Mouse (Mus musculus): Measurements from ENCODE around the gene Ap5z1. TPM values are rescaled to one million over a fixed set of nuclear protein-coding genes. Genes with fewer than 3 reads are reported as not detected.

The Ap5z1 gene
- polyA plus RNA-seq, 1 experiment from 2014 or later: 6.0 TPM

DNA sequence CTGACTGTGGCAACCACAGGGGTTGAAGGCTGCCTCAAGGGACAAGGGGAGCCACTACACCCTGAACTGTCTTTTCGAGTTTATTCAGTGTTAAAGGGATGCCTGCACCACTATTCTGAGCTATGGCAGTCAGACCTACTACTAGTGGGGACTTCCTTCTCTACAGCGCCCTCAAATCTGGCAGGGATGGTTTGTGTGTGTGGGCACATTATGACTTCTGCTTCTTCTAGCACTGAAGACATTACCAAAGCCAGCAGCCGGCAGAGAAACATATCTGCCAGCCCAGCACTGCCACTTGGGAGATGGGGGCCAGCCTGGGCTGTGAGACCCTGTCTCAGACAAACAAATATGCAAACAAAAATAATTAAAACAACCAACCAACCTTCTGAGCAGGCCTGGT, 40.4 kb downstream of the Ap5z1 start:
- Histone ChIP-seq H3K9ac (ENCODE audit: low read length) (no peak overlapping the region), H3K4me1 (ENCODE audit: control insufficient read depth in 2 of 2, insufficient read depth in 2 of 2, low read length in 2 of 2) (peaks cover 3 to 7% of the 10 kb centered on the region in 2 experiments), H3K9me3 (ENCODE audit: control insufficient read depth, low read length) (no peaks in the 10 kb centered on the region), H3K4me3 (ENCODE audit: control insufficient read depth in 1 of 2, insufficient read depth in 1 of 2, low read depth in 1 of 2, low read length in 2 of 2) (no peak overlapping the region), H3K36me3 (ENCODE audit: control insufficient read depth, insufficient read depth, low read length) (no peaks in the 10 kb centered on the region), H3K27ac (replicated peaks in 1 of 2; ENCODE audit: control insufficient read depth in 1 of 2, insufficient read depth in 1 of 2, low read depth in 2 of 2, low read length in 2 of 2) (no peak overlapping the region), H3K4me2 (ENCODE audit: low read length) (no peak overlapping the region), H3K27me3 (ENCODE audit: control insufficient read depth, insufficient read depth, low read length) (no peaks in the 10 kb centered on the region)
- 89% methylated on average over 3 of the region's 3 CpGs for WGBS
- ATAC-seq (ENCODE audit: insufficient number of reproducible peaks, insufficient read depth, low FRiP score, low read depth): no peak

DNA sequence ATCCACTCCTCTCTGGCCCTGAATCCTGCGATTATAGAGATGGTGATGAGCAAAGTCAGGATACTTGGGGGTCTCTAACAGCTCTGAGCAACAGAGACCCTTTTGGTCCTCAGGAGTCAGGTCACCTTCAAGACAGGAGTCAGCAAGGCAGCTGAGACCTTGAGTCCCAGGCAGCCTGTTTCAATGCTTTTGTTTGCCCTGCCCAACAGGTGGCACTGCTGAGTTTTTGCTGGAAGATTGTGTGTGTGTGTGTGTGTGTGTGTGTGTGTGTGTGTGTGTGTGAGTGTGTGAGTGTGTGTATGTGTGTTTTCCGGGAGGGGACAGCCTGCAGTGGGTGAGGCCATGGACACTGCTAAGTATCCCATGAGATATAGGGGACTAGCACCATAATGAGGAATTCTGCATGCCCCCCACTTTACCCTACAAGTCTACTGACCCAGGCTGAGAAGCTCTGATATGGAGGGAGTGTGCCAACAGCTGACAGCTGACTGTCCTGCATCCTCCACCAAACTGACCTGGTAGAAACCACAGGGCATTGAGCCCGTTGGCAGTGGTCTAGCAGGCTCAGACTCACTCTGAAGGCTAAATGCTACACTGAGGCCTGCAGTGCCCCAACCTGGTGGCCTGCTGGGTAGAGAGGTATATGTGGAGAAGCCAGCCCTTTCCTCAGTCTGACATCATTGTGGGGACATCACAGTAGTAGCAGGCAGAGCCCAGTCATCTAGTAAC, 42.1 kb downstream of the Ap5z1 start:
- Histone ChIP-seq H3K9ac (ENCODE audit: low read length) (no peak overlapping the region), H3K4me3 (ENCODE audit: control insufficient read depth in 1 of 2, insufficient read depth in 1 of 2, low read depth in 1 of 2, low read length in 2 of 2) (no peak overlapping the region), H3K4me1 (ENCODE audit: control insufficient read depth in 2 of 2, insufficient read depth in 2 of 2, low read length in 2 of 2) (peaks cover 13 to 18% of the 10 kb centered on the region in 2 experiments), H3K36me3 (ENCODE audit: control insufficient read depth, insufficient read depth, low read length) (no peaks in the 10 kb centered on the region), H3K9me3 (ENCODE audit: control insufficient read depth, low read length) (no peaks in the 10 kb centered on the region), H3K27me3 (ENCODE audit: control insufficient read depth, insufficient read depth, low read length) (no peaks in the 10 kb centered on the region), H3K4me2 (ENCODE audit: low read length) (no peak overlapping the region), H3K27ac (replicated peaks in 1 of 2; ENCODE audit: control insufficient read depth in 1 of 2, insufficient read depth in 1 of 2, low read depth in 2 of 2, low read length in 2 of 2) (no peak overlapping the region)
- no peak for ATAC-seq (ENCODE audit: insufficient number of reproducible peaks, insufficient read depth, low FRiP score, low read depth)
- 63% methylated on average over 3 of the region's 3 CpGs for WGBS

DNA sequence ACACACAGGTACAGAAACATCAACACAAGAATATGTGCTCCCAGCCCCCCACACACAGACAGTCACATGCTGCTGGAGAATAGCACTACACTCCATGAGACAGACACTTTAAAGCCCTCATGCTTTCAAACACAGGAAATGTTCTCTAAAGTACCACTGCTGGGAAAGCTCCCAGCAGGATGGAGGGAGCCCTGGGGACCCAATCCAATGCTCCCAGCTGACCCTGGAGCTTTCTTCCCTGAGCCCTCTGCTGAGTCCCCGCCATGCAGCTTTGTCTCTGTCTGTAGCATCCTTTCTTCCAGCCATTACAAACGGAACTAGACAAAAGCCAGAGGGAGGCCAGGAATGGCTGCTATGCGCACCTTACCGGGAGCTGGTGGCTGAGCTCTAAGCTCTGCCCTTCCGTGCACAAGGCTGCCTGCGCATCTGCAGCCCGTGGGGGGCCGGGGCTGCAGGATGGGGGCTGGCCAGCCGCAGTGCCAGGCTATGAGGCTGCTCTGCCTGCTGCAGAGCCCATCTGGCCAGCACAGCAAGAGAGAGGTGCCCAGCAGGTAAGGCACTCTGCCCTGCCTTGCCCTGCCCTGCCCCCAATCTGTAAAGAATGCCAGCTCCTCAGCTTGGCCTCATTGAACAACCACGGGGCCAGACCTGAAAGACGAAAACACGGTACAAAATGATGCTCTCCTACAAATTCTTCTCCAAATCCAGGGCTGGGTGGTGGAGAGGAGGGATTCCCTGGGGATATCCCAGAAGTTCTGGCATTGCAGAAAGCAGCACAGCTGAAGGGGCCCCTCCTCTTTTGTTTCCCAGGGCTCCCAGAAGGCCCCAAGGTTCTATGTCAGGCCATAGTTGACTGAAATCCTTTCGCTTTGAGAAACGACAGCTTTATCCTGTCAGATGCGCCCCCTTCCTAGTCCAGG, 45.7 kb downstream of the Ap5z1 start:
- H3K4me2 ChIP-seq (ENCODE audit: low read length): peak overlapping the region; percentile 38
- peak overlapping the region; percentile 4; the same call in 1 of the 2 replicates for H3K9ac ChIP-seq (ENCODE audit: low read length)
- H3K36me3 ChIP-seq (ENCODE audit: control insufficient read depth, insufficient read depth, low read length): no peaks in the 10 kb centered on the region
- no peak for ATAC-seq (ENCODE audit: insufficient number of reproducible peaks, insufficient read depth, low FRiP score, low read depth)
- 19% methylated on average over 15 of the region's 15 CpGs for WGBS
- H3K27ac ChIP-seq (replicated peaks in 1 of 2; ENCODE audit: control insufficient read depth in 1 of 2, insufficient read depth in 1 of 2, low read depth in 2 of 2, low read length in 2 of 2): 0 out of 4 replicates have a peak overlapping the region, but pooled peaks of 1 of the 2 experiments have one; percentile 11
- peaks cover 11 to 14% of the 10 kb centered on the region in 2 experiments for H3K4me1 ChIP-seq (ENCODE audit: control insufficient read depth in 2 of 2, insufficient read depth in 2 of 2, low read length in 2 of 2)
- H3K9me3 ChIP-seq (ENCODE audit: control insufficient read depth, low read length): no peaks in the 10 kb centered on the region
- no peak overlapping the region for H3K4me3 ChIP-seq (ENCODE audit: control insufficient read depth in 1 of 2, insufficient read depth in 1 of 2, low read depth in 1 of 2, low read length in 2 of 2)
- H3K27me3 ChIP-seq (ENCODE audit: control insufficient read depth, insufficient read depth, low read length): no peaks in the 10 kb centered on the region

DNA sequence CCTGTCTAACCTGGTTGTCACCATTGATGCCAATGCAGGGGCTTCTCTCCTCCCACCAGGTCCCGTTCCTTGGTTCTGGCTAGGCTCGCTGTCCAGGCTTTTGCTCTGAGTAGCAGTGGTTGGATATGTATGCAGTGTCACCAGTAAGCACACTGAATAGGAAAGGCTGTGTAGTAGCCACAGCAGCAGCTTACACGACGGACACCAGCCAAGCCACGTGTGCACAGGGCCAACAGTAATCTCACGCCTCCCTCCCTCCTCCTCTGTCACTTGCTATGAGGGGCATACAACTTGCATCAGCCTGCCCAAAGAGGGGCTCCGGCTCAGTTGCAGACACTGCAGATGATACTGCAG, 46.3 kb downstream of the Ap5z1 start:
- H3K9me3 ChIP-seq (ENCODE audit: control insufficient read depth, low read length): no peaks in the 10 kb centered on the region
- H3K4me3 ChIP-seq (ENCODE audit: control insufficient read depth in 1 of 2, insufficient read depth in 1 of 2, low read depth in 1 of 2, low read length in 2 of 2): no peak overlapping the region
- H3K4me2 ChIP-seq (ENCODE audit: low read length): no peak overlapping the region
- no peak for ATAC-seq (ENCODE audit: insufficient number of reproducible peaks, insufficient read depth, low FRiP score, low read depth)
- 57% methylated on average over 7 of the region's 7 CpGs for WGBS
- no peaks in the 10 kb centered on the region for H3K36me3 ChIP-seq (ENCODE audit: control insufficient read depth, insufficient read depth, low read length)
- peak overlapping the region; percentile 4; the same call in 1 of the 2 replicates for H3K9ac ChIP-seq (ENCODE audit: low read length)
- peaks cover 11 to 14% of the 10 kb centered on the region in 2 experiments for H3K4me1 ChIP-seq (ENCODE audit: control insufficient read depth in 2 of 2, insufficient read depth in 2 of 2, low read length in 2 of 2)
- H3K27me3 ChIP-seq (ENCODE audit: control insufficient read depth, insufficient read depth, low read length): no peaks in the 10 kb centered on the region
- no peak overlapping the region for H3K27ac ChIP-seq (replicated peaks in 1 of 2; ENCODE audit: control insufficient read depth in 1 of 2, insufficient read depth in 1 of 2, low read depth in 2 of 2, low read length in 2 of 2)

DNA sequence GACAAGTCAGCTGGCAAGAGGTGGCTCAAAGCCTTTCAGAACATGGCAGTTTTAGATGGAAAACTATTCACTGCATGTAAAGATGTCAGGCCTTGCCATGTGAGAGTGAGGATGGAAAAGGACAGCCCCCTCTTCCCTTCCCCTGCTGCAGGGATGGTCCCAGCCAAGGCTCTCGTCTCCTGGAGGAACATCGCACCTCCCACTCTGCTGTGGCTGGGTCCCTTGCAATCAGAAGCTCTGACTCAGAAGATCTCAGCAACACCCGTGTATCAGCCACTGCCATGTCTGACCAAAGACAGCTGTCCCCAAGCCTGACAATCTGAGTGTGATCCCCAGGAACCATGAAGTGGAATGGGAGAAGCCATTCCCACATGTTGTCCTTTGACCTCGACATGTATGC, 48.4 kb downstream of the Ap5z1 start:
- Histone ChIP-seq H3K9ac (ENCODE audit: low read length) (no peak overlapping the region), H3K4me2 (ENCODE audit: low read length) (no peak overlapping the region), H3K27me3 (ENCODE audit: control insufficient read depth, insufficient read depth, low read length) (no peaks in the 10 kb centered on the region), H3K36me3 (ENCODE audit: control insufficient read depth, insufficient read depth, low read length) (no peaks in the 10 kb centered on the region), H3K9me3 (ENCODE audit: control insufficient read depth, low read length) (no peaks in the 10 kb centered on the region), H3K27ac (replicated peaks in 1 of 2; ENCODE audit: control insufficient read depth in 1 of 2, insufficient read depth in 1 of 2, low read depth in 2 of 2, low read length in 2 of 2) (no peak overlapping the region), H3K4me3 (ENCODE audit: control insufficient read depth in 1 of 2, insufficient read depth in 1 of 2, low read depth in 1 of 2, low read length in 2 of 2) (no peak overlapping the region), H3K4me1 (ENCODE audit: control insufficient read depth in 2 of 2, insufficient read depth in 2 of 2, low read length in 2 of 2) (peaks cover 14 to 15% of the 10 kb centered on the region in 2 experiments)
- WGBS: 74% methylated on average over 4 of the region's 4 CpGs
- no peak for ATAC-seq (ENCODE audit: insufficient number of reproducible peaks, insufficient read depth, low FRiP score, low read depth)

DNA sequence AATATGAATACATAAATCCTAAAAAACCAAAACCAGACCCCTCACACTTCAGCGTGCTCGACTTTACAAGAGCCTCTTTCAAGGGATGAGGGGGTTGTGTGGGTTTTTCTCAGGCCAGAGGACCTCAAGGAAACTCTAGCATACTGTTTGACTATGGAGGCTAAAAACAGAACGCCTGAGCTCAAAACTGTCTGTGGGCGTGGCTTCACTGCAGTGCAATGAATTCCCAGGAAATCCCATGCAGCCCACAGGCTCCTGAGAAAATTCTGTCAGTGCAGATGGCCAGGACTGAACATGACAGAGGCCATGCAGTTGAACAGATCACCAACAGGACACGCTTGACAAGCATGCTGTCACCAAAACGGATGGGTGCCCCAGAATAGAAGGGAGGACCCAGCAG, 55.2 kb downstream of the Ap5z1 start:
- ATAC-seq (ENCODE audit: insufficient number of reproducible peaks, insufficient read depth, low FRiP score, low read depth): peak; percentile 44; the same call in 1 of the 2 replicates
- Histone ChIP-seq H3K9me3 (ENCODE audit: control insufficient read depth, low read length) (no peaks in the 10 kb centered on the region), H3K4me3 (ENCODE audit: control insufficient read depth in 1 of 2, insufficient read depth in 1 of 2, low read depth in 1 of 2, low read length in 2 of 2) (no peak overlapping the region), H3K27ac (replicated peaks in 1 of 2; ENCODE audit: control insufficient read depth in 1 of 2, insufficient read depth in 1 of 2, low read depth in 2 of 2, low read length in 2 of 2) (peak overlapping the region; percentile 1 to 64; a peak in 3 of 4 replicates), H3K9ac (ENCODE audit: low read length) (peak overlapping the region; percentile 21; the same call in 1 of the 2 replicates), H3K36me3 (ENCODE audit: control insufficient read depth, insufficient read depth, low read length) (no peaks in the 10 kb centered on the region), H3K4me2 (ENCODE audit: low read length) (0 out of 2 replicates have a peak overlapping the region, but pooled peaks have one; percentile 16), H3K4me1 (ENCODE audit: control insufficient read depth in 2 of 2, insufficient read depth in 2 of 2, low read length in 2 of 2) (peaks cover 13 to 15% of the 10 kb centered on the region in 2 experiments), H3K27me3 (ENCODE audit: control insufficient read depth, insufficient read depth, low read length) (no peaks in the 10 kb centered on the region)
- WGBS: 36% methylated on average over 6 of the region's 6 CpGs

DNA sequence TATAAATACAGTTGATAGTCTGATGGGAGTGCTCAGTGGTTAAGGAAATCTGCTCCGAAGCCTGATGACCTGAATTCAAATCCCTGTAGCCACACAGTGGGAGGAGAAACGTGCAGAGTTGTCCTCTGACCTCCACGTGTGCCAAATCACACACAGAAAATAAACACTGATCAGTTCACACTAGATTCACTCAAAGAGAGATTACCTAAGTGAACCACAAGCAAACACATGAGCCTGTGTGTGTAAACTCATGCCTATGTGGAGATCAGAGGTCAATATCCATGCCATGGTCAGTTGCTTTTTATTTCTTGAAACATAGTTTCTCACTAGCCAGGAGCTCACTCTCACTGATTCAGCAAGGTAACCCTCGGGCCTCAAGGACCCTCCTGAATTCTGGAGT, 56.6 kb downstream of the Ap5z1 start:
- H3K27ac ChIP-seq (replicated peaks in 1 of 2; ENCODE audit: control insufficient read depth in 1 of 2, insufficient read depth in 1 of 2, low read depth in 2 of 2, low read length in 2 of 2): no peak overlapping the region

More for the DNA sequence above, 56.6 kb downstream of the Ap5z1 start:
- Histone ChIP-seq H3K36me3 (ENCODE audit: control insufficient read depth, insufficient read depth, low read length) (no peaks in the 10 kb centered on the region), H3K9ac (ENCODE audit: low read length) (no peak overlapping the region), H3K4me1 (ENCODE audit: control insufficient read depth in 2 of 2, insufficient read depth in 2 of 2, low read length in 2 of 2) (peaks cover 19 to 25% of the 10 kb centered on the region in 2 experiments), H3K9me3 (ENCODE audit: control insufficient read depth, low read length) (no peaks in the 10 kb centered on the region), H3K4me2 (ENCODE audit: low read length) (no peak overlapping the region), H3K4me3 (ENCODE audit: control insufficient read depth in 1 of 2, insufficient read depth in 1 of 2, low read depth in 1 of 2, low read length in 2 of 2) (no peak overlapping the region), H3K27me3 (ENCODE audit: control insufficient read depth, insufficient read depth, low read length) (no peaks in the 10 kb centered on the region)
- no peak for ATAC-seq (ENCODE audit: insufficient number of reproducible peaks, insufficient read depth, low FRiP score, low read depth)
- 79% methylated on average over 4 of the region's 4 CpGs for WGBS
